Mouse (Mus musculus) layer of hippocampus, postnatal 25 days (tissue): ENCODE results near the gene Dnajc3. TPM values are rescaled to one million over a fixed set of nuclear protein-coding genes. Genes with fewer than 3 reads are reported as not detected.

ENCODE experiments used
- DNase-seq, 2 experiments: peaks; one replicate each; pipeline ENCODE4 v3.0.0; 2022; ENCODE audit warnings: mixed read lengths in 2 of 2, low spot score in 1 of 2; ENCODE audit errors: extremely low spot score in 1 of 2
- total RNA-seq, 2 experiments: library from RNA; stranded (reverse); gene quantifications; 2 replicates each; pipeline ENCODE4 v1.2.3; 2021

Gene Dnajc3
- total RNA-seq, 2 experiments from 2014 or later = 32.0 to 37.3 TPM

DNA sequence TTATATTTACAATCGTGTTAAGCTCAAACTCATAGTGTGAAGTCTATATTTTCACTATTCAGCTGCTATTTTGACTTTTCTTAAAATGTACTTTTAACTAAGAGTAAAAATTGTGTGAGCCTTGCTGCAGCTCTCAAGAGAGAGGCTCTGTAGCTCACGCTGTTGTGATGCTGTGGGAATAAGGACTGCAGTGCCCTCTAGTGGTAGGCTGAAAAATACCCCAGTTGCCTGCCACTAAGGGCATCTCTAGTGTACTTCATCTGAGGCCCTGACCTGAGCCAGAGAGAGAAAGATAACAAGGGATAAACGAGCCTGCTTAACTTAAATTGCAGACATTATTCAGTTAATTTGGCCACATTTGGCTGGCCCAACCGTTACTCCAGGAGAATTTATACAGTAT lies 89.4 kb downstream of the Dnajc3 start:
- DNase-seq = peak in 1 of 2 experiments; percentile 67

DNA sequence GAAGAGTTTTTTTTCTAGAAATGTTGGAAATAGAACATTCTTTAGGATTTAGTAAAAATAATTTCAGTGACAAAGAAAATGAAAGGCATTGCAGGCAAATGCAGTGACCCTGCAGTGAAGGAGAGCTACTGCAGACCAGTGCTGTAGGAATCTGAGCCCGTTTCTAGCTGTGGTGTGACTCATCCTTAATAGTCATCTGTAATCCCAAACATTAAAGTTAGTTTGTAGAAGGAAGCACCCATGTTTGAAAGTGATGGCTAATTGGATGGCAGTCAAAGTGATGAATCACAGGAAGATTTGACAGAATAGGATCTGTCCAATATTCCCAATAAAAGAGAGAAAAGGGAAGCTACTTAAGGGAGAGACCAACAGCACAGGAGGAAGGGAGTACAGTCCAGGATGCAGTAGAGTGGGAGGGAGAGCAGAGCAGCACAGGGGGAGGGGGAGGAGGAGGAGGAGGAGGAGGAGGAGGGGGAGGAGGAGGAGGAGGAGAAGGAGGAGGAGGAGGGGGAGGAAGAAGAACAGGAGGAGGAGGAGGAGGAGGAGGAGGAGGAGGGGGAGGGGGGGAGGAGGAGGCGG lies 90.0 kb downstream of the Dnajc3 start:
- no peak for DNase-seq

Other genes with a start within 250 kb of the Dnajc3 start
- gene Abcc4, start 231.8 kb upstream of the Dnajc3 start, total RNA-seq = 1 to 10 TPM; 7.7 to 9.2 TPM
- gene Cldn10, start 150.1 kb upstream of the Dnajc3 start, total RNA-seq = 10 to 100 TPM; 32.4 to 34.3 TPM
- gene Dzip1, start 12.5 kb upstream of the Dnajc3 start, total RNA-seq = 100 to 1,000 TPM in 1 of 2 experiments, 10 to 100 TPM in 1; 91.1 to 112 TPM
- 10 to 100 TPM; 23.4 to 31.9 TPM for gene Uggt2, start 161.5 kb downstream of the Dnajc3 start, total RNA-seq
- 10 to 100 TPM; 58.4 to 76.4 TPM for gene Hs6st3, start 200.4 kb downstream of the Dnajc3 start, total RNA-seq